Mouse (Mus musculus): ENCODE data around the gene Rflna. TPM values are rescaled to one million over a fixed set of nuclear protein-coding genes. Genes with fewer than 3 reads are reported as not detected.

The Rflna gene
- polyA plus RNA-seq, 1 experiment from 2014 or later: 24.8 TPM

GRCm38 (mm10) chr5:125056331-125056695 lies 53.3 kb downstream of the Rflna start:
- Histone ChIP-seq H3K9me3 (no peaks in the 10 kb centered on the region), H3K4me2 (peak overlapping the region; percentile 57), H3K27ac (peak overlapping the region; percentile 17), H3K27me3 (peaks cover 4% of the 10 kb centered on the region; the same call in 1 of the 2 replicates), H3K4me3 (no peak overlapping the region), H3K9ac (0 out of 2 replicates have a peak overlapping the region, but pooled peaks have one; percentile 7), H3K4me1 (peaks cover 63% of the 10 kb centered on the region), H3K36me3 (peaks cover 61% of the 10 kb centered on the region)
- 27% methylated on average over 6 of the region's 6 CpGs for WGBS
- no peak for ATAC-seq (ENCODE audit: insufficient number of reproducible peaks, insufficient read depth, low FRiP score, low TSS enrichment, low read depth)

GRCm38 (mm10) chr5:125056696-125057554 lies 53.9 kb downstream of the Rflna start:
- Histone ChIP-seq H3K27ac (peak overlapping the region; percentile 78), H3K36me3 (peaks cover 61% of the 10 kb centered on the region), H3K4me2 (peak overlapping the region; percentile 57), H3K4me3 (peak overlapping the region; percentile 31; the same call in 1 of the 2 replicates), H3K9ac (peak overlapping the region; percentile 53; the same call in 1 of the 2 replicates), H3K27me3 (peaks cover 4% of the 10 kb centered on the region; the same call in 1 of the 2 replicates), H3K4me1 (peaks cover 63% of the 10 kb centered on the region), H3K9me3 (no peaks in the 10 kb centered on the region)
- ATAC-seq (ENCODE audit: insufficient number of reproducible peaks, insufficient read depth, low FRiP score, low TSS enrichment, low read depth): no peak
- WGBS: 26% methylated on average over 19 of the region's 19 CpGs

- ATAC-seq (ENCODE audit: insufficient number of reproducible peaks, insufficient read depth, low FRiP score, low TSS enrichment, low read depth): no peak
- Histone ChIP-seq H3K4me1 (peaks cover 63% of the 10 kb centered on the region), H3K9me3 (no peaks in the 10 kb centered on the region), H3K9ac (peak overlapping the region; percentile 53), H3K27ac (peak overlapping the region; percentile 78), H3K27me3 (peaks cover 4% of the 10 kb centered on the region; the same call in 1 of the 2 replicates), H3K4me3 (peak overlapping the region; percentile 31), H3K4me2 (peak overlapping the region; percentile 57), H3K36me3 (peaks cover 59% of the 10 kb centered on the region)
- 17% methylated on average over 29 of the region's 29 CpGs for WGBS
Observed at GRCm38 (mm10) chr5:125057555-125058266, 54.7 kb downstream of the Rflna start.

- Histone ChIP-seq H3K4me2 (peak overlapping the region; percentile 57), H3K27ac (peak overlapping the region; percentile 78), H3K9me3 (no peaks in the 10 kb centered on the region), H3K4me3 (peak overlapping the region; percentile 31), H3K9ac (peak overlapping the region; percentile 53), H3K27me3 (peaks cover 4% of the 10 kb centered on the region; the same call in 1 of the 2 replicates), H3K36me3 (peaks cover 58% of the 10 kb centered on the region), H3K4me1 (peaks cover 63% of the 10 kb centered on the region)
- peak; percentile 7; the same call in 1 of the 2 replicates for ATAC-seq (ENCODE audit: insufficient number of reproducible peaks, insufficient read depth, low FRiP score, low TSS enrichment, low read depth)
- 4% methylated on average over 26 of the region's 29 CpGs for WGBS
Observed at GRCm38 (mm10) chr5:125058267-125058668, 55.2 kb downstream of the Rflna start.

Other genes starting within 250 kb of the Rflna start
- 7.1 and 8.7 TPM in 2 replicates for gene Ccdc92, start 140.8 kb upstream of the Rflna start, polyA plus RNA-seq (2015; fragmentation: Nextera tagmentation; extraction: Ambion mirVana)
- 107 and 113 TPM in 2 replicates for gene Zfp664, start 140.5 kb upstream of the Rflna start, polyA plus RNA-seq (2015; fragmentation: Nextera tagmentation; extraction: Ambion mirVana)
- 35.1 and 36.2 TPM in 2 replicates for gene Ncor2, start 176.0 kb downstream of the Rflna start, polyA plus RNA-seq (2015; fragmentation: Nextera tagmentation; extraction: Ambion mirVana)

All from embryonic facial prominence, embryonic 13.5 days (tissue).